Mouse (Mus musculus) testis, adult 2 months (tissue): ENCODE data around the gene Iqcf1.

ENCODE experiments used
- CTCF ChIP-seq: fragments of 200-500 bp; IDR thresholded peaks from 2 replicates; pipeline ENCODE4 v1.5.1; 2012; ENCODE audit warnings: low read depth, mild to moderate bottlenecking, inconsistent platforms, low read length, moderate library complexity; ENCODE audit not compliant: control insufficient read depth, insufficient read depth, insufficient replicate concordance
- POLR2A ChIP-seq: fragments of 200-500 bp; IDR thresholded peaks from 2 replicates; pipeline ENCODE4 v1.6.1; 2012; ENCODE audit warnings: low read depth, mild to moderate bottlenecking, inconsistent platforms, low read length, moderate library complexity; ENCODE audit not compliant: control insufficient read depth

DNA sequence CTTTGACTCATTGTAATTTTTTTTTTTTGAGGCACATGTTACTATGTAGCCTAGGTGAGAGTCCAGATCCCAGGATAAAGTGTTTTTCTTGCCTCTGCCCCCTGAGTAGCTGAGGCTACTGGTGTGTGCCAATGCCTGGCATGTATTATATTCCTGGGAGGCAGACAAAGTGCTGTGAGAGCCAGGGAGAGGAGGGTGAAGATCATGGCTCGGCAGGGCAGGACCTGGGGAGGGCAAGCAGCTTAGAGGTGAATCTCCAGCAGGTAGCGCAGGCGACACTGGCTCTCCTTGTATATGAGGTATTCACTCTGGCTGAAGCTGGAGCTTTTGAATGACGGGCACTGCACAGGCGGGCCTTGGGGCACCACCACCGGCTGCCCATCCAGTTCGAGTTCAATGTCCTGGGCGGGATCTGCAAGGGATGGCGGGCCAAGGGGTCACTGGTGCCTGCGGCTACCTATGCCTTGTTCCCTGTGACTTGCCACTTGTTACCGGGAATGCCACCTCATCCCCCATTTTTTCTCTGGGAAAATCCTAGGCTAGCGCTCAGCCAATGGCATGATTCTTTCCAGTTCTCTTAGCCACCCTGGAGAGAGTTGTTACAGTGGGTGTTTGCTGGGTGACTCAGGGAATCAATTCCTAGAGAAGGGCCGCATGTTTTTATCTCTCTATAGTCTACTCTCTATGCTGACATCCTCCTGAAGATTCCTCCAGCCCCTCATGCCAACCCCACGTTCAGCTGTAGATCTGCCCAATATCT lies 28.6 kb upstream of the Iqcf1 start:
- no peak for TF ChIP-seq POLR2A
- no peak for TF ChIP-seq CTCF
